15 mouse cellular contexts compared by ENCODE assay signal in genomic region chr7:38214473-38215214, GRCm38 (mm10). TPM values are rescaled to one million over a fixed set of nuclear protein-coding genes. Genes with fewer than 3 reads are reported as not detected.
DNase-seq lines count a peak whose midpoint lies in the region; ATAC-seq and TF ChIP-seq lines count a peak whose summit lies in the region.
"Had no signal": no experiment of that assay in that cellular context is flagged by ENCODE, and none has a peak within 500 bp of the region (broad histone marks: within the 10 kb centered on the region; RNA-seq: fewer than 3 reads in every experiment).

No protein-coding gene starts in this region.

- H3K36me3 ChIP-seq in kidney, adult 2 months (ENCODE audit: control insufficient read depth, insufficient read depth, low read length) = no peaks in the 10 kb centered on the region

- peak; percentile 16 to 26 for DNase-seq in CD8-positive naive resting alpha-beta T cell, adult 2 months (ENCODE audit: low read depth in 2 of 2, low spot score in 2 of 2)
- DNase-seq in thymus, postnatal 10 days (ENCODE audit: low spot score in 2 of 2) = peak; percentile 68 to 74
- no peak for DNase-seq in kidney, adult 2 months
- no peak for DNase-seq in lung, postnatal 36 days
- no peak for DNase-seq in left cerebral cortex, postnatal 10 days (ENCODE audit: extremely low spot score in 1 of 2, low spot score in 2 of 2)
- DNase-seq: cerebellum, adult 2 months; embryo, embryonic 11 days; gastrocnemius, postnatal 36 days; kidney, postnatal 25 days; lung, adult 18-20 months had no signal

- peak; percentile 80 for ATAC-seq in megakaryocyte progenitor cell, adult 5-6 weeks (replicated peaks; ENCODE audit: poor library complexity)
- ATAC-seq: forebrain, embryonic 14.5 days; intestine, postnatal 0 days had no signal

- no peak for TF ChIP-seq CTCF in bone marrow, adult 2 months (IDR thresholded peaks at IDR 0.05; ENCODE audit: control insufficient read depth, insufficient read depth, low read length)
- no peak for TF ChIP-seq CTCF in kidney, adult 2 months (conservative IDR thresholded peaks at IDR 0.05; ENCODE audit: insufficient read depth, insufficient read length, low read depth, low read length)

- peaks cover 3% of the 10 kb centered on the region; the same call in 1 of the 2 replicates for H3K4me1 ChIP-seq in bone marrow, adult 2 months (ENCODE audit: control insufficient read depth, insufficient read depth, low read length)
- H3K4me1 ChIP-seq in kidney, adult 2 months (ENCODE audit: control insufficient read depth, insufficient read depth, low read length) = peaks cover 27% of the 10 kb centered on the region

- H3K27ac ChIP-seq in bone marrow, adult 2 months (ENCODE audit: control insufficient read depth, insufficient read depth, low read depth, low read length, poor library complexity) = peak overlapping the region; percentile 52
- no peak overlapping the region for H3K27ac ChIP-seq in kidney, adult 2 months (ENCODE audit: insufficient read depth, low read depth, low read length)
- H3K27ac ChIP-seq: heart, embryonic 13.5 days had no signal

- TF ChIP-seq POLR2A in bone marrow, adult 2 months (IDR thresholded peaks at IDR 0.05; ENCODE audit: borderline replicate concordance, control insufficient read depth, low read depth, low read length) = no peak
- no peak for TF ChIP-seq POLR2A in kidney, adult 2 months (IDR thresholded peaks at IDR 0.05; ENCODE audit: low read depth, low read length)

- H3K27me3 ChIP-seq in kidney, adult 2 months (replicated peaks; ENCODE audit: control insufficient read depth, insufficient read depth, low read length) = no peaks in the 10 kb centered on the region
- H3K27me3 ChIP-seq: heart, embryonic 13.5 days had no signal

- no peak overlapping the region for H3K4me3 ChIP-seq in bone marrow, adult 2 months (replicated peaks; ENCODE audit: control insufficient read depth, low read depth, low read length)
- no peak overlapping the region for H3K4me3 ChIP-seq in kidney, adult 2 months (ENCODE audit: insufficient read depth, low read depth, low read length)
- H3K4me3 ChIP-seq: heart, embryonic 13.5 days had no signal

- intact Hi-C loops in left cerebral cortex, postnatal 10 days (cut with DNase I) = no loop called here

- WGBS in bone marrow, adult 2 months = 2% methylated on average over 5 of the region's 5 CpGs
- WGBS in kidney, adult 2 months = 62% methylated on average over 5 of the region's 5 CpGs

RNA-seq across cellular contexts. Expression of gene Plekhf1, which starts 13.2 kb away (rescaled TPM):
- polyA plus RNA-seq in bone marrow, adult 2 months (2011; ENCODE audit: insufficient read depth, insufficient read length, low replicate concordance, missing spikeins) = 0.61 and 1.1 TPM in 2 replicates
- 0.56 and 0.94 TPM in 2 replicates for total RNA-seq in megakaryocyte progenitor cell, adult 5-6 weeks (2015)
- total RNA-seq in megakaryocyte progenitor cell, adult 5-6 weeks (2017) = 0.46 and 1.1 TPM in 2 replicates
- 6.3 and 6.4 TPM in 2 replicates for polyA plus RNA-seq in kidney, adult 2 months (2012; rRNA removed)
- total RNA-seq in left cerebral cortex, postnatal 10 days (2021) = under 1 TPM; 0.55 to 0.92 TPM

RNA-seq across cellular contexts. Expression of gene 1600014C10Rik, which starts 31.6 kb away (rescaled TPM):
- polyA plus RNA-seq in bone marrow, adult 2 months (2011; ENCODE audit: insufficient read depth, insufficient read length, low replicate concordance, missing spikeins) = 15.1 and 22.2 TPM in 2 replicates
- total RNA-seq in megakaryocyte progenitor cell, adult 5-6 weeks (2015) = 18.8 and 19.5 TPM in 2 replicates
- 22.7 and 29.4 TPM in 2 replicates for total RNA-seq in megakaryocyte progenitor cell, adult 5-6 weeks (2017)
- polyA plus RNA-seq in kidney, adult 2 months (2012; rRNA removed) = 31.0 and 39.7 TPM in 2 replicates
- total RNA-seq in left cerebral cortex, postnatal 10 days (2021) = 10 to 100 TPM; 18.6 to 19.2 TPM

RNA-seq across cellular contexts. Expression of gene Pop4, which starts 56.6 kb away (rescaled TPM):
- polyA plus RNA-seq in bone marrow, adult 2 months (2011; ENCODE audit: insufficient read depth, insufficient read length, low replicate concordance, missing spikeins) = 8.4 and 24.1 TPM in 2 replicates
- total RNA-seq in megakaryocyte progenitor cell, adult 5-6 weeks (2015) = 37.3 and 43.8 TPM in 2 replicates
- total RNA-seq in megakaryocyte progenitor cell, adult 5-6 weeks (2017) = 42.7 and 45.3 TPM in 2 replicates
- polyA plus RNA-seq in kidney, adult 2 months (2012; rRNA removed) = 10.6 and 11.0 TPM in 2 replicates
- total RNA-seq in left cerebral cortex, postnatal 10 days (2021) = 10 to 100 TPM; 31.4 to 35.7 TPM

Comparison
In these comparisons a context has a peak if more than half of its experiments do, and no peak if none do; other contexts are left out.
1. DNase-seq: peak in CD8-positive naive resting alpha-beta T cell, adult 2 months (2 of 2) and thymus, postnatal 10 days (2 of 2); none in kidney, adult 2 months (single experiment), lung, postnatal 36 days (single experiment) and left cerebral cortex, postnatal 10 days (0 of 2).